8 mouse cellular contexts compared by ENCODE assay signal in genomic region chr19:41800986-41801741, GRCm38 (mm10). TPM values are rescaled to one million over a fixed set of nuclear protein-coding genes. Genes with fewer than 3 reads are reported as not detected.
DNase-seq lines count a peak whose midpoint lies in the region; ATAC-seq and TF ChIP-seq lines count a peak whose summit lies in the region.

No protein-coding gene starts in this region.

- H3K9me3 ChIP-seq in heart, embryonic 11.5 days (replicated peaks; ENCODE audit: control insufficient read depth, low read length), result 0 out of 2 replicates have a peak, but pooled peaks cover 3% of the 10 kb centered on the region
- no peaks in the 10 kb centered on the region for H3K9me3 ChIP-seq in ES-E14 (ENCODE audit: control insufficient read depth, insufficient read depth, low read depth, low read length)
- H3K9me3 ChIP-seq in forebrain, embryonic 15.5 days, result no peaks in the 10 kb centered on the region
- peaks cover 6% of the 10 kb centered on the region; the same call in 1 of the 2 replicates for H3K9me3 ChIP-seq in liver, embryonic 15.5 days (replicated peaks)

- peak overlapping the region; percentile 96 for H3K4me3 ChIP-seq in heart, embryonic 11.5 days (ENCODE audit: low read depth, low read length)
- H3K4me3 ChIP-seq in ES-E14 (ENCODE audit: insufficient read depth in 1 of 2, low read depth in 1 of 2, low read length in 2 of 2, poor library complexity in 1 of 2, severe bottlenecking in 1 of 2), result peak overlapping the region; percentile 84 to 96
- H3K4me3 ChIP-seq in forebrain, embryonic 15.5 days, result peak overlapping the region; percentile 76
- H3K4me3 ChIP-seq in liver, embryonic 15.5 days (replicated peaks), result peak overlapping the region; percentile 96

- H3K27ac ChIP-seq in heart, embryonic 11.5 days (ENCODE audit: low read depth, low read length), result peak overlapping the region; percentile 85
- no peak overlapping the region for H3K27ac ChIP-seq in ES-E14 (ENCODE audit: insufficient read depth, low read depth, low read length, poor library complexity, severe bottlenecking)
- H3K27ac ChIP-seq in forebrain, embryonic 15.5 days (replicated peaks), result peak overlapping the region; percentile 62
- H3K27ac ChIP-seq in liver, embryonic 15.5 days (replicated peaks), result peak overlapping the region; percentile 89

- in situ Hi-C loops in ES-E14 (cut with MboI; ENCODE audit: low sequenced_read_pairs in 2 of 2, unreplicated experiment in 2 of 2), result no loop called here

- DNase-seq in heart, adult 8-10 months (ENCODE audit: low spot score), result no peak
- DNase-seq in ES-E14 (ENCODE audit: low read depth, low spot score), result no peak
- DNase-seq in thymus, postnatal 36 days, result no peak
- DNase-seq in thymus, adult 18-20 months, result no peak
- no peak for DNase-seq in gastrocnemius, adult 8-10 months (ENCODE audit: low spot score in 2 of 2)

- H3K36me3 ChIP-seq in heart, embryonic 11.5 days (ENCODE audit: control insufficient read depth, insufficient read depth, low read length), result no peaks in the 10 kb centered on the region
- H3K36me3 ChIP-seq in ES-E14 (ENCODE audit: control insufficient read depth, insufficient read depth, low read length, poor library complexity, severe bottlenecking), result 0 out of 2 replicates have a peak, but pooled peaks cover 1% of the 10 kb centered on the region
- H3K36me3 ChIP-seq in forebrain, embryonic 15.5 days, result no peaks in the 10 kb centered on the region
- peaks cover 6% of the 10 kb centered on the region; the same call in 1 of the 2 replicates for H3K36me3 ChIP-seq in liver, embryonic 15.5 days (replicated peaks)

- H3K27me3 ChIP-seq in heart, embryonic 11.5 days (ENCODE audit: control insufficient read depth, insufficient read depth, low read length), result no peaks in the 10 kb centered on the region
- H3K27me3 ChIP-seq in forebrain, embryonic 15.5 days, result no peaks in the 10 kb centered on the region
- H3K27me3 ChIP-seq in liver, embryonic 15.5 days, result no peaks in the 10 kb centered on the region

- no peak for ATAC-seq in heart, embryonic 11.5 days (replicated peaks; ENCODE audit: insufficient number of reproducible peaks, low FRiP score, low TSS enrichment)
- no peak for ATAC-seq in forebrain, embryonic 15.5 days (replicated peaks)
- no peak for ATAC-seq in liver, embryonic 15.5 days (ENCODE audit: insufficient read depth)

- peak overlapping the region; percentile 74 for H3K4me2 ChIP-seq in heart, embryonic 11.5 days
- peak overlapping the region; percentile 61 for H3K4me2 ChIP-seq in forebrain, embryonic 15.5 days (replicated peaks)
- peak overlapping the region; percentile 69 for H3K4me2 ChIP-seq in liver, embryonic 15.5 days

- WGBS in heart, embryonic 11.5 days (ENCODE audit: insufficient replicate concordance), result 5% methylated on average over 26 of the region's 26 CpGs
- 2% methylated on average over 26 of the region's 26 CpGs for WGBS in forebrain, embryonic 15.5 days
- WGBS in liver, embryonic 15.5 days (ENCODE audit: insufficient replicate concordance), result 4% methylated on average over 26 of the region's 26 CpGs

- H3K4me1 ChIP-seq in heart, embryonic 11.5 days (ENCODE audit: control insufficient read depth, insufficient read depth, low read length), result peaks cover 5% of the 10 kb centered on the region
- peaks cover 4 to 10% of the 10 kb centered on the region in 2 experiments; a peak in 2 of 4 replicates for H3K4me1 ChIP-seq in ES-E14 (ENCODE audit: control insufficient read depth in 2 of 2, insufficient read depth in 2 of 2, low read length in 2 of 2, poor library complexity in 1 of 2)
- peaks cover 19% of the 10 kb centered on the region for H3K4me1 ChIP-seq in forebrain, embryonic 15.5 days
- peaks cover 51% of the 10 kb centered on the region for H3K4me1 ChIP-seq in liver, embryonic 15.5 days (replicated peaks)

- H3K9ac ChIP-seq in heart, embryonic 11.5 days (ENCODE audit: low read depth, low read length), result peak overlapping the region; percentile 96
- H3K9ac ChIP-seq in ES-E14 (ENCODE audit: insufficient read depth, low read depth, low read length, poor library complexity, severe bottlenecking), result peak overlapping the region; percentile 90
- H3K9ac ChIP-seq in forebrain, embryonic 15.5 days (replicated peaks), result peak overlapping the region; percentile 61
- peak overlapping the region; percentile 97 for H3K9ac ChIP-seq in liver, embryonic 15.5 days

TF ChIP-seq in ES-E14, 5 proteins besides CTCF, POLR2A, EP300 and RAD21:
- TF ChIP-seq MAFK (IDR thresholded peaks at IDR 0.05; ENCODE audit: insufficient read depth, low read depth, low read length), result no peak
- TF ChIP-seq CHD2 (IDR thresholded peaks at IDR 0.05; ENCODE audit: low read depth, low read length), result no peak
- no peak for TF ChIP-seq ZC3H11A (IDR thresholded peaks at IDR 0.05; ENCODE audit: borderline replicate concordance, low read depth, low read length)
- TF ChIP-seq HCFC1 (IDR thresholded peaks at IDR 0.05; ENCODE audit: borderline replicate concordance, insufficient read depth, low read length), result no peak
- TF ChIP-seq ZNF384 (IDR thresholded peaks at IDR 0.05; ENCODE audit: low read depth, low read length), result no peak

RNA-seq across cellular contexts. Expression of gene Arhgap19, which starts 0.7 kb away (rescaled TPM):
- 20.8 and 22.8 TPM in 2 replicates for polyA plus RNA-seq in heart, embryonic 11.5 days (2014; fragmentation: Nextera tagmentation; extraction: Ambion mirVana)
- 1 to 10 TPM; 1.6 to 2.6 (median 2.0) TPM for total RNA-seq in heart, adult 8-10 months (2022)
- total RNA-seq in ES-E14 (2012; rRNA removed), result 31.7 and 32.5 TPM in 2 replicates
- polyA plus RNA-seq in forebrain, embryonic 15.5 days (2015; fragmentation: Nextera tagmentation; extraction: Ambion mirVana), result 10.6 and 11.2 TPM in 2 replicates
- polyA plus RNA-seq in liver, embryonic 15.5 days (2015; fragmentation: Nextera tagmentation; extraction: Ambion mirVana), result 26.6 and 29.4 TPM in 2 replicates
- 10 to 100 TPM in 1 of 4 experiments, 1 to 10 TPM in 3; 8.6 to 10.0 (median 9.0) TPM for total RNA-seq in gastrocnemius, adult 8-10 months (2022)

RNA-seq across cellular contexts. Expression of gene Frat1, which starts 28.6 kb away (rescaled TPM):
- polyA plus RNA-seq in heart, embryonic 11.5 days (2014; fragmentation: Nextera tagmentation; extraction: Ambion mirVana), result 3.5 and 3.6 TPM in 2 replicates
- total RNA-seq in heart, adult 8-10 months (2022), result 1 to 10 TPM; 1.9 to 4.5 (median 3.4) TPM
- 2.5 and 3.5 TPM in 2 replicates for total RNA-seq in ES-E14 (2012; rRNA removed)
- polyA plus RNA-seq in forebrain, embryonic 15.5 days (2015; fragmentation: Nextera tagmentation; extraction: Ambion mirVana), result 34.7 and 35.1 TPM in 2 replicates
- polyA plus RNA-seq in liver, embryonic 15.5 days (2015; fragmentation: Nextera tagmentation; extraction: Ambion mirVana), result 8.5 and 9.1 TPM in 2 replicates
- 1 to 10 TPM; 3.6 to 8.4 (median 6.4) TPM for total RNA-seq in gastrocnemius, adult 8-10 months (2022)

RNA-seq across cellular contexts. Expression of gene Frat2, which starts 46.8 kb away (rescaled TPM):
- polyA plus RNA-seq in heart, embryonic 11.5 days (2014; fragmentation: Nextera tagmentation; extraction: Ambion mirVana), result 1.1 and 2.2 TPM in 2 replicates
- 1 to 10 TPM; 2.2 to 4.6 (median 2.5) TPM for total RNA-seq in heart, adult 8-10 months (2022)
- 4.5 and 7.0 TPM in 2 replicates for total RNA-seq in ES-E14 (2012; rRNA removed)
- polyA plus RNA-seq in forebrain, embryonic 15.5 days (2015; fragmentation: Nextera tagmentation; extraction: Ambion mirVana), result 16.9 and 17.9 TPM in 2 replicates
- 4.4 and 4.5 TPM in 2 replicates for polyA plus RNA-seq in liver, embryonic 15.5 days (2015; fragmentation: Nextera tagmentation; extraction: Ambion mirVana)
- 10 to 100 TPM in 3 of 4 experiments, 1 to 10 TPM in 1; 4.5 to 15.5 (median 12.5) TPM for total RNA-seq in gastrocnemius, adult 8-10 months (2022)

RNA-seq across cellular contexts. Expression of gene Slit1, which starts 57.7 kb away (rescaled TPM):
- polyA plus RNA-seq in heart, embryonic 11.5 days (2014; fragmentation: Nextera tagmentation; extraction: Ambion mirVana), result 0.11 TPM in 2 replicates
- under 1 TPM in 3 of 4 experiments, not detected in 1; 0.06 to 0.44 (median 0.09) TPM for total RNA-seq in heart, adult 8-10 months (2022)
- total RNA-seq in ES-E14 (2012; rRNA removed), result 1.2 and 1.4 TPM in 2 replicates
- polyA plus RNA-seq in forebrain, embryonic 15.5 days (2015; fragmentation: Nextera tagmentation; extraction: Ambion mirVana), result 17.5 and 21.0 TPM in 2 replicates
- polyA plus RNA-seq in liver, embryonic 15.5 days (2015; fragmentation: Nextera tagmentation; extraction: Ambion mirVana), result 0.05 TPM in 2 replicates
- 1 to 10 TPM in 1 of 4 experiments, under 1 TPM in 3; 0.21 to 1.7 (median 0.76) TPM for total RNA-seq in gastrocnemius, adult 8-10 months (2022)
